Mouse (Mus musculus) cortical plate, adult 2 months (tissue): ENCODE results near the gene Cacna2d1. TPM values are rescaled to one million over a fixed set of nuclear protein-coding genes. Genes with fewer than 3 reads are reported as not detected.

Experiments
- H3K27ac ChIP-seq: fragments of 200-500 bp; 2 replicates; pipeline ENCODE4 v1.5.1; 2012; ENCODE audit warnings: low read length, control low read depth, inconsistent platforms; ENCODE audit not compliant: insufficient read depth
- H3K4me1 ChIP-seq: fragments of 200-500 bp; 2 replicates; pipeline ENCODE4 v1.6.1; 2011; ENCODE audit warnings: low read length; ENCODE audit not compliant: control insufficient read depth, insufficient read depth
- H3K4me3 ChIP-seq: fragments of 200-500 bp; 2 replicates; pipeline ENCODE4 v1.5.1; 2011; ENCODE audit warnings: mild to moderate bottlenecking, low read length, control low read depth; ENCODE audit not compliant: insufficient read depth
- CTCF ChIP-seq: fragments of 200-500 bp; IDR thresholded peaks from 2 replicates; pipeline ENCODE4 v1.5.1; 2011; ENCODE audit warnings: mild to moderate bottlenecking, control low read depth, low read length; ENCODE audit not compliant: insufficient read depth; ENCODE audit errors: extremely low read depth
- POLR2A ChIP-seq: fragments of 200-500 bp; IDR thresholded peaks from 2 replicates; pipeline ENCODE4 v1.6.1; 2011; ENCODE audit warnings: mild to moderate bottlenecking, low read length, control low read depth; ENCODE audit not compliant: insufficient read depth; ENCODE audit errors: extremely low read depth
- polyA plus RNA-seq: library from polyadenylated mRNA; depleted of rRNA; stranded (reverse); fragments of >200 nt; gene quantifications from 2 replicates; pipeline ENCODE4 v1.2.3, GENCODE M21; 2012

Cacna2d1 gene
- polyA plus RNA-seq, 1 experiment = 77.3 TPM

- H3K27ac ChIP-seq = no peak overlapping the region
- no peak overlapping the region for H3K4me3 ChIP-seq
- TF ChIP-seq POLR2A (no peak), CTCF (no peak)
- H3K4me1 ChIP-seq = no peaks in the 10 kb centered on the region
Measured at GRCm38 (mm10) chr5:16317680-16318242, 383.3 kb downstream of the Cacna2d1 start.

GRCm38 (mm10) chr5:16326610-16327009, 392.1 kb downstream of the Cacna2d1 start:
- TF ChIP-seq CTCF (no peak), POLR2A (no peak)
- H3K27ac ChIP-seq = no peak overlapping the region
- no peak overlapping the region for H3K4me3 ChIP-seq
- no peaks in the 10 kb centered on the region for H3K4me1 ChIP-seq

GRCm38 (mm10) chr5:16345393-16345792, 410.9 kb downstream of the Cacna2d1 start:
- Histone ChIP-seq H3K4me3 (no peak overlapping the region), H3K4me1 (no peaks in the 10 kb centered on the region), H3K27ac (no peak overlapping the region)
- no peak for TF ChIP-seq POLR2A

- TF ChIP-seq CTCF = no peak
- no peak for TF ChIP-seq POLR2A
- no peaks in the 10 kb centered on the region for H3K4me1 ChIP-seq
- H3K4me3 ChIP-seq = no peak overlapping the region
- H3K27ac ChIP-seq = no peak overlapping the region
Measured at GRCm38 (mm10) chr5:16355816-16356215, 421.3 kb downstream of the Cacna2d1 start.

GRCm38 (mm10) chr5:16357709-16358108, 423.2 kb downstream of the Cacna2d1 start:
- H3K27ac ChIP-seq = no peak overlapping the region
- no peak overlapping the region for H3K4me3 ChIP-seq
- H3K4me1 ChIP-seq = no peaks in the 10 kb centered on the region
- TF ChIP-seq CTCF (no peak), POLR2A (no peak)

- H3K27ac ChIP-seq = no peak overlapping the region
- no peaks in the 10 kb centered on the region; the same call in 1 of the 2 replicates for H3K4me1 ChIP-seq
- TF ChIP-seq POLR2A (no peak), CTCF (no peak)
- H3K4me3 ChIP-seq = no peak overlapping the region
Measured at GRCm38 (mm10) chr5:16362076-16362475, 427.6 kb downstream of the Cacna2d1 start.

GRCm38 (mm10) chr5:16363171-16363570, 428.7 kb downstream of the Cacna2d1 start:
- Histone ChIP-seq H3K4me1 (no peaks in the 10 kb centered on the region; the same call in 1 of the 2 replicates), H3K4me3 (no peak overlapping the region), H3K27ac (no peak overlapping the region)
- TF ChIP-seq POLR2A = no peak
- TF ChIP-seq CTCF = no peak

- TF ChIP-seq CTCF = no peak
- TF ChIP-seq POLR2A = no peak
- H3K4me3 ChIP-seq = no peak overlapping the region
- H3K4me1 ChIP-seq = no peaks in the 10 kb centered on the region
- H3K27ac ChIP-seq = no peak overlapping the region
Measured at GRCm38 (mm10) chr5:16370706-16371105, 436.2 kb downstream of the Cacna2d1 start.

- H3K4me3 ChIP-seq = no peak overlapping the region
- TF ChIP-seq POLR2A (no peak), CTCF (no peak)
- H3K4me1 ChIP-seq = no peaks in the 10 kb centered on the region
- no peak overlapping the region for H3K27ac ChIP-seq
Measured at GRCm38 (mm10) chr5:16373966-16374365, 439.5 kb downstream of the Cacna2d1 start.

- no peaks in the 10 kb centered on the region for H3K4me1 ChIP-seq
- H3K27ac ChIP-seq = no peak overlapping the region
- TF ChIP-seq POLR2A = no peak
- no peak for TF ChIP-seq CTCF
- no peak overlapping the region for H3K4me3 ChIP-seq
Measured at GRCm38 (mm10) chr5:16376329-16376908, 441.9 kb downstream of the Cacna2d1 start.

- Histone ChIP-seq H3K4me1 (no peaks in the 10 kb centered on the region), H3K4me3 (no peak overlapping the region), H3K27ac (no peak overlapping the region)
- no peak for TF ChIP-seq POLR2A
- no peak for TF ChIP-seq CTCF
Measured at GRCm38 (mm10) chr5:16410011-16410410, 475.5 kb downstream of the Cacna2d1 start.
